Mouse (Mus musculus): ENCODE data around the gene Gipc3. TPM values are rescaled to one million over a fixed set of nuclear protein-coding genes. Genes with fewer than 3 reads are reported as not detected.
A peak's percentile ranks its signal among the peaks of the same experiment; 100 is the strongest.

Gene Gipc3
- polyA plus RNA-seq, 1 experiment from 2014 or later: not detected

DNA sequence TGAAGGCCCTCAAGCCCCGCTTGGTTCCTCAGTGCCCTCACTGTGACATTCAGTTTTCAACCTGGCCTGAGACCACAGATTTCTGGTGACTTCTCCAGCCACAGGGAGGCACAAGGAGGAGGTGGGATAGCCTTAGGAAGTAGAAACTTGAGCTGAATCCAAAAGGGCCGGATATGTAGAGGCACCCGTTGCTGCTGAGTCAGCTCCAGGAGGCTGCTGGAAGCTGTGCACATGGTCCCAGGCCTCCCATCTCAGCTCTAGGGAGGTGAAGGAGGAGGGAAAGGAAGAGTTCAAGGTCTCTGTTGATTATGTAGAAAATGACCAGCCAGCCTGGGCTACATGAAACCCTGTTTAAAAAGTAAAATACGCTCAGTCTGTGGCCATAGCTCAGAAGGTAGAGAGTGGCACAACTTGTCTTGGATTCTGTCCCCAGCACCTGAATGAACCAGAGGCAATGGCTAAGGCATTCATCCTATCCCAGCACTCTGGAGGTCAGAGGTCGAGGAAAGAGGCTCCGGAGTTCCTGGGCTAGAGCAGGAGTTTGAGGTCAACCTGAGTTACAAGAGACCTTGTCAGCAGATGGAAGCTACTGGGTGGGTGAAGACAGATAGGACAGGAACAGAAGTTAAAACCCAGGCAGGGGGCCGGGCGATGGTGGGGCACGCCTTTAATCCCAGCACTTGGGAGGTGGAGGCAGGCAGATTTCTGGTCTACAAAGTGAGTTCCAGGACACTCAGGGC lies 11.8 kb upstream of the Gipc3 start:
- no peak overlapping the region for H3K4me2 ChIP-seq (ENCODE audit: low read depth, low read length)

DNA sequence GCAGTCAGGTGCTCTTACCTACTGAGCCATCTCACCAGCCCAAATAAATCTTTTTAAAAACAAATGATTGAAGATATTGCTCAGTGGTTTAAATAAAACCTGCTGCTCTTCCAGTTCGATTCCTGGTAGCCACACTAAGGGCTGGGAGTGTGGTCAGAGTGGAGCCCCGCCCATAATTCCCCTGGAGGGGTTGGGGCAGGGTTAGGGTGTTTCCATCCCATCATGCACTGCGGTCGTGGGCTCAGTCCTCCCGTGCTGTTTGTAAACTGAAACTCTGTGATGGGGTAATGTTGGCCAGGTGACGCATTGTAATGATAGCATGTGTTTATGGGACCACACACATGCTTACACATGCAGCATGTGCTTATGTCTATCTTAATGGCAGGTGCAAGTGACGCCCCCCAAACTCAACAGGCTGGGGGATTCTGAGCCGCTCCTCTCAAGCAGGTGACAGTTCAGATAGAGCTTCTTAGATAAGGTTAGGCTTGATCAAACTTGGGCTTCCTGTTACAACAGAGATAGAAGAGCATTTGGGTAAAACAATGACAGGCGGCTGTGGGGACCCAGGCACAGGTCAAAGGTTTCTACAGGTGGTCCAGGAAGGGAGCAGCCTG lies 8.7 kb upstream of the Gipc3 start:
- 5% methylated on average over 9 of the region's 9 CpGs for WGBS (ENCODE audit: insufficient replicate concordance)
- no peak for ATAC-seq (ENCODE audit: low read depth)

More for the DNA sequence above, 11.8 kb upstream of the Gipc3 start:
- H3K4me1 ChIP-seq (ENCODE audit: control insufficient read depth, low read depth, low read length): peaks cover 56% of the 10 kb centered on the region
- WGBS (ENCODE audit: insufficient replicate concordance): 64% methylated on average over 9 of the region's 9 CpGs
- H3K4me3 ChIP-seq (ENCODE audit: low read depth, low read length): no peak overlapping the region
- no peak overlapping the region for H3K9ac ChIP-seq (ENCODE audit: low read depth, low read length)
- no peak overlapping the region for H3K27ac ChIP-seq (ENCODE audit: low read length)
- no peaks in the 10 kb centered on the region for H3K27me3 ChIP-seq (ENCODE audit: control insufficient read depth, insufficient read depth, low read depth, low read length)
- no peaks in the 10 kb centered on the region for H3K9me3 ChIP-seq (replicated peaks; ENCODE audit: control insufficient read depth, low read length)
- no peak for ATAC-seq (ENCODE audit: low read depth)
- no peaks in the 10 kb centered on the region; the same call in 1 of the 2 replicates for H3K36me3 ChIP-seq (ENCODE audit: control insufficient read depth, insufficient read depth)

DNA sequence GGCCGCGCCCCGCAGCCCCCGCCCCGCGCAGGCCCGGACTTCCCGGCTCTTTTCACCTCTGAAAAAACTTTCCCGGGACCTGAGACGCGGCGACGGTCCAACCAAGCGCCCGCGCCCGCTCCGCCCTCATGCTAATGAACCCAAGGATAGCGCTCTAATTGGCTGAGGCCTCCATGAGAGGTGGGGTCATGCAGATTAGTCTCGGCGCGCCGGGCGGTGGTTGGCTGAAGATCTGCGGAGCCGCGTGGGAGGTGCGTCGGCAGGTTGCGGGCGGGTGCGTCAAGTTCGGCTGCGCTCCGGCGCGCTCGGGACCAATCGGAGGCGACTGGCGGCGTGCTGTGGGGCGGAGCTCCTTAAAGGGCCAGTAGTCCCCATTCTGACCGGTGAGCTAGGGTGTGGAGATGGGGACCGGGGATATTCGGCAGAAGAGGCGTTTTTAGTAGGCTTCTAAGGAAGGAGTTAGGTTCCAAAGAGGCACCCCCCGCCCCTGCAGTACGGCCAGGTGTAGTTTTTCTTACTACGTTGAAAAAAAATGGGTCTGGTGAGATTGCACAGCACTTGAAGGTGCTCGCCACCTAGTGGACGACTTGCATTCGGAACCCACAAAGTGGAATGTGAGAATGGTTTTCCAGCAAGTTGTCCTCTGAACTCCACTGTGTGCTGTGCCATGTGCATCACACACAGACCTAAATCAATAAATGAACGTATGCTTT lies 7.4 kb upstream of the Gipc3 start, which contains the start of gene Hmg20b:
Hmg20b (minus strand) TSS at position 130 of the 713 bp plus-strand sequence.
- Histone ChIP-seq H3K4me1 (ENCODE audit: control insufficient read depth, low read depth, low read length) (peaks cover 58% of the 10 kb centered on the region), H3K4me3 (ENCODE audit: low read depth, low read length) (peak within 1 kb of the TSS; percentile 87), H3K4me2 (ENCODE audit: low read depth, low read length) (peak within 1 kb of the TSS; percentile 96), H3K36me3 (ENCODE audit: control insufficient read depth, insufficient read depth) (peaks cover 2% of the 10 kb centered on the region; the same call in 1 of the 2 replicates), H3K9me3 (replicated peaks; ENCODE audit: control insufficient read depth, low read length) (no peaks in the 10 kb centered on the region), H3K9ac (ENCODE audit: low read depth, low read length) (peak within 1 kb of the TSS; percentile 95), H3K27me3 (ENCODE audit: control insufficient read depth, insufficient read depth, low read depth, low read length) (peaks cover 5% of the 10 kb centered on the region), H3K27ac (ENCODE audit: low read length) (peak within 1 kb of the TSS; percentile 91)
- WGBS (ENCODE audit: insufficient replicate concordance): under 1% methylated on average over 54 of the region's 54 CpGs
- peak; percentile 93 for ATAC-seq (ENCODE audit: low read depth)

More for the DNA sequence above, 8.7 kb upstream of the Gipc3 start:
- H3K4me3 ChIP-seq (ENCODE audit: low read depth, low read length): peak overlapping the region; percentile 55
- peak overlapping the region; percentile 78 for H3K4me2 ChIP-seq (ENCODE audit: low read depth, low read length)
- peak overlapping the region; percentile 91 for H3K27ac ChIP-seq (ENCODE audit: low read length)
- no peaks in the 10 kb centered on the region for H3K27me3 ChIP-seq (ENCODE audit: control insufficient read depth, insufficient read depth, low read depth, low read length)
- no peaks in the 10 kb centered on the region for H3K9me3 ChIP-seq (replicated peaks; ENCODE audit: control insufficient read depth, low read length)
- peaks cover 60% of the 10 kb centered on the region for H3K4me1 ChIP-seq (ENCODE audit: control insufficient read depth, low read depth, low read length)
- H3K36me3 ChIP-seq (ENCODE audit: control insufficient read depth, insufficient read depth): peaks cover 2% of the 10 kb centered on the region; the same call in 1 of the 2 replicates
- peak overlapping the region; percentile 65 for H3K9ac ChIP-seq (ENCODE audit: low read depth, low read length)

DNA sequence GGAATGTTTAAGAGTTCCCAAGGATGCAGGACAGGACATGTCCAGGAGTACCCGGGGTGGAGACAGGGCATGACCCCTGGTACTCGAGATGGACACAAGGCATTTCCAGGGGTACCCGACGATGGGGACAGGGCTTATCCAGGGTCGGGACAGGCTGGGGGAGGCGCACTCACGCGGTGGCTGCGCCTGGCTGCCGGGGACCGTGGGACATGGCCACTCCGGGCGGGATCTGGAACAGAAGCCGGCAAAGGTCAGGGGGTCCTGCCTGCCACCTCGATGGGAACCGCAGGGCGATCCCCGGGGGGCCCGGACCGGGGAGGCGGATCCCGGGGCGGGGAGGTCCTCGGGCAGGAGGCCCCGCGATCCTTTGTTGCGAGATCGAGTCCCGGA lies 6.9 kb upstream of the Gipc3 start:
- peak overlapping the region; percentile 91 for H3K27ac ChIP-seq (ENCODE audit: low read length)
- no peak for ATAC-seq (ENCODE audit: low read depth)
- H3K4me1 ChIP-seq (ENCODE audit: control insufficient read depth, low read depth, low read length): peaks cover 55% of the 10 kb centered on the region
- no peaks in the 10 kb centered on the region for H3K9me3 ChIP-seq (replicated peaks; ENCODE audit: control insufficient read depth, low read length)
- H3K36me3 ChIP-seq (ENCODE audit: control insufficient read depth, insufficient read depth): peaks cover 2% of the 10 kb centered on the region; the same call in 1 of the 2 replicates
- H3K27me3 ChIP-seq (ENCODE audit: control insufficient read depth, insufficient read depth, low read depth, low read length): peaks cover 10% of the 10 kb centered on the region
- peak overlapping the region; percentile 96 for H3K4me2 ChIP-seq (ENCODE audit: low read depth, low read length)
- 1% methylated on average over 27 of the region's 29 CpGs for WGBS (ENCODE audit: insufficient replicate concordance)
- peak overlapping the region; percentile 87 for H3K4me3 ChIP-seq (ENCODE audit: low read depth, low read length)
- H3K9ac ChIP-seq (ENCODE audit: low read depth, low read length): peak overlapping the region; percentile 95

DNA sequence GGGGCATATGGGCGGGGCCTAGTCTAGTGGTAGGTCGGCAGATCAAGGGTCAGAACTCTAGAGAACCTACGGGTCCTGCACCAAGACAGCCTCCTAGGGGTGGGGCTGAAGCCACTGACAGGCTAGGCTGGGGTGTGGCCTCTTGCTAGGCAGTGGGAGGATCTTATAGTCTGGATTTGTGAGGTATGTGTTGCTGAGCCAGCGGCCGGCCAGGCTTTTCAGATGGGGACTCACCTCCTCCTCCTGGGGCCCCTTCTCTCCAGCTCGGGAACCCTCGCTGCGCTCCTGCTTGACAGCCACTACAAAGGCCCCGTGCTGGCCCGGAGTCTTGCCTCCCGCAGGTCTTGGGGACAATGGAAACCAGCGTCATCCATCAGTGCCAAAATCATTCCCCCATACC lies 6.1 kb upstream of the Gipc3 start:
- Histone ChIP-seq H3K4me3 (ENCODE audit: low read depth, low read length) (peak overlapping the region; percentile 87), H3K4me1 (ENCODE audit: control insufficient read depth, low read depth, low read length) (peaks cover 54% of the 10 kb centered on the region), H3K27ac (ENCODE audit: low read length) (peak overlapping the region; percentile 91), H3K4me2 (ENCODE audit: low read depth, low read length) (peak overlapping the region; percentile 96), H3K9me3 (replicated peaks; ENCODE audit: control insufficient read depth, low read length) (no peaks in the 10 kb centered on the region), H3K27me3 (ENCODE audit: control insufficient read depth, insufficient read depth, low read depth, low read length) (peaks cover 18% of the 10 kb centered on the region), H3K9ac (ENCODE audit: low read depth, low read length) (peak overlapping the region; percentile 95), H3K36me3 (ENCODE audit: control insufficient read depth, insufficient read depth) (peaks cover 2% of the 10 kb centered on the region; the same call in 1 of the 2 replicates)
- ATAC-seq (ENCODE audit: low read depth): peak; percentile 32
- 4% methylated on average over 12 of the region's 12 CpGs for WGBS (ENCODE audit: insufficient replicate concordance)

DNA sequence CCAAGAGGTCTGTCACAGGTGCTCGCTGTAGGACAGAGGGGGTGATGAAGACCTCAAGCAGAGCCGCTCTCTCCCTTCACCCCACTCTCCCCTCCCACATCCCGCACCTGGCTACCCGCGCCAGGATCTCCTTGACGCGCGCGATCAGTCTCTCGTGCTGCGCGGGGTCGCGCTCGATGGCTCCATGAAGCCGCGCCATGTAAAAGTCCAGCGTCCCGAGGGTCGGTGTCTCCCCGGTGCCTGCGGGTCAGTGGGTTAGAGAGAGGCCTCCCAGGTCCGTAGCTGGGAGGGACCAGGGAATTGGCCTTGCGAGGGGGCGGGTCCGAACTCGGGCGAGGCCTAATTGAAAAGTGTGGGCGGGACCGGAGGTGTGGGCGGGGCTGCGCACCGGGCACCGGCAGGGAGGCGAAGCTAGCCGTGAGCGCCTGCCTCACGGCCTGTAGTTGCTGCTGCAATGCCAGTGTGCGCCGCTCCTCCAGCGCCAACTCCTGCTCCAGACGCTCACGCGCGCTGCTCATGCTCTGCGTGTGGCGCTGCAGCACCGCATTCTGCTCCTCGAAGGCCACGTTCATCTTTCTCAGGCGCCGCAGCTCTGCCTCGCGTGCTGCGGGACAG lies 3.5 kb upstream of the Gipc3 start:
- Histone ChIP-seq H3K27me3 (ENCODE audit: control insufficient read depth, insufficient read depth, low read depth, low read length) (peaks cover 43% of the 10 kb centered on the region), H3K4me2 (ENCODE audit: low read depth, low read length) (peak overlapping the region; percentile 77), H3K9ac (ENCODE audit: low read depth, low read length) (peak overlapping the region; percentile 41), H3K36me3 (ENCODE audit: control insufficient read depth, insufficient read depth) (peaks cover 2% of the 10 kb centered on the region; the same call in 1 of the 2 replicates), H3K4me3 (ENCODE audit: low read depth, low read length) (peak overlapping the region; percentile 49), H3K4me1 (ENCODE audit: control insufficient read depth, low read depth, low read length) (peaks cover 47% of the 10 kb centered on the region), H3K27ac (ENCODE audit: low read length) (no peak overlapping the region), H3K9me3 (replicated peaks; ENCODE audit: control insufficient read depth, low read length) (no peaks in the 10 kb centered on the region)
- peak; percentile 4 for ATAC-seq (ENCODE audit: low read depth)
- WGBS (ENCODE audit: insufficient replicate concordance): 13% methylated on average over 55 of the region's 55 CpGs

DNA sequence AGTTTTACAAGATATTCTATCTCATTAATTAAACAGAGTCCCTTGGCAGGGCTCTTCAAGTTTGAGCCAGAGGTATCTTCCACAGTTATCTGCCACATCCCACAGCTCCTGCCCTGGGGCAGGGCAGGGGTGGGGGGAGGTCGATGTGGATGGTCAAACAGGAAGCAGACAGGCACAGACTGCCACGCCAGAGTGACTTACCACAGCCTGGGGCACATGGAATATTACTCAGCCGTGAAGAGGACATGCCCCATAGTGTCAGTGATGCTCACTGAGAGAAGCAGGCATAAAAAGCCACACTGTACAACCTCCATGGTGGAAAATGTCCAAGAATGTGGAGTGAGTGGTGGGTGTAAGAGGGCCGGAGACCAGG lies 2.1 kb upstream of the Gipc3 start:
- Histone ChIP-seq H3K27me3 (ENCODE audit: control insufficient read depth, insufficient read depth, low read depth, low read length) (peaks cover 47% of the 10 kb centered on the region), H3K27ac (ENCODE audit: low read length) (no peak overlapping the region), H3K4me1 (ENCODE audit: control insufficient read depth, low read depth, low read length) (peaks cover 53% of the 10 kb centered on the region), H3K9ac (ENCODE audit: low read depth, low read length) (no peak overlapping the region), H3K9me3 (replicated peaks; ENCODE audit: control insufficient read depth, low read length) (no peaks in the 10 kb centered on the region), H3K36me3 (ENCODE audit: control insufficient read depth, insufficient read depth) (peaks cover 2% of the 10 kb centered on the region; the same call in 1 of the 2 replicates), H3K4me2 (ENCODE audit: low read depth, low read length) (no peak overlapping the region), H3K4me3 (ENCODE audit: low read depth, low read length) (no peak overlapping the region)
- no peak for ATAC-seq (ENCODE audit: low read depth)
- WGBS (ENCODE audit: insufficient replicate concordance): 60% methylated on average over 4 of the region's 4 CpGs

DNA sequence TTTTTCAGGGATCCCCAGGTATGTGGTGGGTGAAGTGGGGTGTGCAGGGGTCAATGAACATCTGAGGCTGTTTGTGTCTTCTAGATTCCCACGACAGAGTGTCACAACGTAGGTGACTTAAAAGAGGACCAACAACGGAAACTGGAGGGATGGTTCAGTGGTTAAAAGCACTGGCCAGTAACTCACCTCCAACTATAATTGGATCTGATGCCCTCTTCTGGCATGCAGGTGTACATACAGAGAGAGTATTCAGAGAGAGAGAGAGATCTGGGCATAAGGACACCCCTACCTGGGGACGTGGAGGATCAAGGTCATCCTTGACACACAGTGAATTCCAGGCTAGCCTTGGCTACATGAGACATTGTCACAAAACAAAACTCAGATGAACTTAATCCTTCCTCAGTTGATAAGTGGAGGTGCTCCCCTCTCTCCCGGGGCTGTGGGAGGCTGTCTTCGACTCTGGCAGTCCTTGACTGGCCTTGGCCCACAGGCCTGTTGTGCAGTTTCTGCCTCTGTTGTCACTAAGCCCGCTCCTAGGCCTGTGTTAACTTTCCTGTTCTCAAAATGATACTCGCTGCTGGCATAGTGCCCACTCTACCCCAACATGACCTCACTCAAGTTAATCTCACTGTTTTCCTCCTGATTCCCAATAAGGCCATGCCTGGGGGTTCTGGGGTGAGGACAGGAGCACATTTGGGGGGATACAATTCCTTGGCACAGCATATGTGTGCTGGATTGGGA lies 1.5 kb upstream of the Gipc3 start:
- Histone ChIP-seq H3K27me3 (ENCODE audit: control insufficient read depth, insufficient read depth, low read depth, low read length) (peaks cover 47% of the 10 kb centered on the region), H3K4me1 (ENCODE audit: control insufficient read depth, low read depth, low read length) (peaks cover 50% of the 10 kb centered on the region), H3K27ac (ENCODE audit: low read length) (no peak overlapping the region), H3K36me3 (ENCODE audit: control insufficient read depth, insufficient read depth) (peaks cover 2% of the 10 kb centered on the region; the same call in 1 of the 2 replicates), H3K9ac (ENCODE audit: low read depth, low read length) (no peak overlapping the region), H3K4me3 (ENCODE audit: low read depth, low read length) (no peak overlapping the region), H3K4me2 (ENCODE audit: low read depth, low read length) (no peak overlapping the region), H3K9me3 (replicated peaks; ENCODE audit: control insufficient read depth, low read length) (no peaks in the 10 kb centered on the region)
- WGBS (ENCODE audit: insufficient replicate concordance): 34% methylated on average over 8 of the region's 8 CpGs
- ATAC-seq (ENCODE audit: low read depth): no peak
